Mouse (Mus musculus) liver (tissue): ENCODE measurements around the gene Depdc1b.

Experiments used
- DNase-seq: peaks from one replicate; pipeline ENCODE4 v3.0.0-alpha.2; 2020; ENCODE audit warnings: mixed read lengths

Gene Depdc1b

DNA sequence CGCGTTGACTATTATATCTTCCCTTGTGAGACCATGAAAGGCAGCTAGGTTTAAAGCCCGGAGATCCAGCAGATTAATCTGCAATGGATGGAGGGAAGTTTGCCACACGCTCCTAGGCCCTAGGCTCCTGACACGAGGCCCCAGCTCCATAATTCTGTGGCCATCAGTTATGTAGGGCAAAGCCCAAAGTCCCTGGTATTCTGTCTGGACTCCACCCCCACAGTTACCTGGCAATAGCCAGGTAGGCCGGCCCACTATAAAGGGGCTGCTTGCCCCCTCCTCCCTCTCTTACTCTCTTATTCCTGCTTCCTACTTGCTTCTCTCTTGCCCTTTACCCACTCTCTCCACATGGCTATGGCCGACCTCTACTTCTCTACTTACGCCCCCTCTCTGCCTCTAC is 2.9 kb downstream of the Depdc1b start:
- DNase-seq = no peak

DNA sequence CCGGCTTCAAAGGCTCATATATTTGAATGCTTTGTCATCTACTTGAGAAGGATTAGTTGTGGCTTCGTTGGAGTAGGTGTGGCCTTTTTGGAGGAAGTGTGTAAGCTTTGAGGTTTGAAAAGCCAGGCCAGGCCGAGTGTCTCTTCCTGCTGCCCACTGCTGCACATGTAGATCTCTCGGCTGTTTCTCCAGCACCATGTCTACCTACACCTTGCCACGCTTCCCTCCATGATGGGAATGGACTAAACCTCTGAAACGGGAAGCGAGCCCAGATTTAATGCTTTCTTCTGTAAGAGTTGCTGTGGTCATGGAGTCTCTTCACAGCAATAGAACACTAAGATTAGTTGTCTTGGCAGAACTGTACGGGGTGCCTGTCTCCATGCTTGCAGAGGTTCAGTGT is 4.1 kb downstream of the Depdc1b start:
- no peak for DNase-seq

DNA sequence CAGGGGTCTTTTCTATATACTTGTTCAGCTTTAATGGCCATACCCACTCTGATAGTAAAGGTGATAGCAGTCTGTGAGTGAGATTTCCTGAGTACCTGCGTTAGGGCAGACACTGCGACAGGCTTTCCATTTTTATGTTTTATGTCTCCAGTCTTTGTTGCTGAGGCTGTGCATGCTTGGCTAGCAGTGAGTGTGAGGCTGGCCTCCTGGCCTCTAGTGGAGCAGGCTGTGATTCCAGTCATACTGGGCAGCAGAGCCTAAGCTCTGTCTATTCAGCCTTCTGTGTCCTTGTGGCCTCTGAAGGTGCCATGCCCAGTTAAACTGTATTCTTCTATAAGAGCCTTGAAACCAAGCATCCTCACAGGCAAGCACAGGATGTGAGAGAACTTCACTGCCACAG is 6.3 kb downstream of the Depdc1b start:
- no peak for DNase-seq

DNA sequence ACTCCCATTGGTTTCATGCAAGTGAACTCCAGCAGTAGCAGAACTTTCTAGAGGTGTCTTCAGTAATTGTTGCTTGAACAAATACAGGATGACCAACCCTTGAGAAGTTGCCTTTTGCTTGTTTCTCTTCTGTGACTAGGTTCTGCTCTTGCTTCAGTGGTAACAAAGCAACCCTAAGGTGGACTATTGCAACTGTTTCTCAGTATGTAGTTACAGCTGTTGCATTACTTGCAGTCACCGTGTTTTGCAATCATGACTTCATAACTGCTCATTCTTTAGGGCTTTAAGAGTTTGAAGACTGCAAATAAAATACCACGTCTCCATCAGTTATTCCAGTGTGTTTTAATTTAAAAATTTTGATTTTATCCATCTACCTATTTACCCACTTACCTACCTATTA is 7.2 kb downstream of the Depdc1b start:
- DNase-seq = no peak

DNA sequence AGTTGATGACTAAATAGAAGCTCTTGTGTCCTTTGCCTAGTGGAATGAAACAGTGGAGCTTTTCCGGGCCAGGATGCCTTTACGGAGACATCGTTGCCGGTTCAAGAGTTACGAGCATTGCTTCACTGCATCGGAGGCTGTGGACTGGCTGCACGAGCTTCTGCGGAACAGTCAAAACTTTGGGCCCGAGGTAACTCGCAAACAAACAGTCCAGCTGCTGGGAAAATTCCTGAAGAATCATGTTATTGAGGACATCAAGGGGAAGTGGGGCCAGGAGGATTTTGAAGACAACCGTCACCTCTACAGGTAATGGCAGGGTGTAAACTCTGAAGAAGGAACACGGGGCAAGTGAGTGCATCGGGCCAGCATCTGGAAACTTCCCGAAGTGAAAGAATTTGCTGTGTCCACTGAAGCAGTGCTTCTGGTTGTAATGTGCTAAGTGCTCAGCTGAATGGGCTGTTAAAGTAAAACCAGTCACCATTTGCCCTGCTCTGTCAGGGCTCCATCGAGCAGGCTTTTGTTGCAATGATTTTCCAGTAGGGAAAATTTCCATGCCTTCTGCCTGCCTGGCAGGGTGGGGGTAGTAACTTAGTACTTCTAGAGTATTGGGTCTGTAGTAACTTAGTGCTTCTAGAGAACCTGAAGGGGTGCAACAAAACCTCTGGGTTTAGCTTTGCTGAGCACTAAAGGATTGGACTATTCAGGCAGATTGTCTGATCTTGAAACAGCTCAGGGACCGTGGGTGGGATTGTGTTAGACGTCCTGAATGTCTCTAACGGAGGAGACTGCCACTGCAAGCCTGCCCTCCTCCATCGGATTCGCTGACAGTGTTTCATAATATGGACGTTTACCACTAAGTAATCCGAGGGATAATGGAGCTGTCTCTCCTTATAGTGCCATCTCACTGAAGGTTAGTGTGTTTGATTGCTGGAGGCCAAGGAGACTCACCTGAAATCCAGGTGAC is 8.0 kb downstream of the Depdc1b start:
- no peak for DNase-seq

DNA sequence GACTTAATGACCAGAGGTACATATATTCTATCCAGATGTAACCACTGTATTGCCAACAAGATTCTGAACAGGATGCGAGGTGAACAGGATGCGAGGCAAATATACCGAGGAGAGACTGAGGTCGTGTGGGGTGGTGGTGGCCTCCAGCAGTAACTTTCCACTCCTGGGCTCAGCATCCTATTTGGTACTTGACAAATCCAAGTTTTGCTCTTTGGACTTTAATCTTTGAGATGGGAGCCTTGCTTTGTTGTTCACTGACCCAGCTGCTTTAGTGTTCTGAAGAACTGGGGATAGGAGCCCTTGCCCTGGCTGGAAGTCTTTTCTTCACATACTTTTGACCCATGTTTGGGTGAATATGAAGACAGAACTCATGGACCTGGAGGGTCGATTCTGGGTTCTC is 9.7 kb downstream of the Depdc1b start:
- no peak for DNase-seq

DNA sequence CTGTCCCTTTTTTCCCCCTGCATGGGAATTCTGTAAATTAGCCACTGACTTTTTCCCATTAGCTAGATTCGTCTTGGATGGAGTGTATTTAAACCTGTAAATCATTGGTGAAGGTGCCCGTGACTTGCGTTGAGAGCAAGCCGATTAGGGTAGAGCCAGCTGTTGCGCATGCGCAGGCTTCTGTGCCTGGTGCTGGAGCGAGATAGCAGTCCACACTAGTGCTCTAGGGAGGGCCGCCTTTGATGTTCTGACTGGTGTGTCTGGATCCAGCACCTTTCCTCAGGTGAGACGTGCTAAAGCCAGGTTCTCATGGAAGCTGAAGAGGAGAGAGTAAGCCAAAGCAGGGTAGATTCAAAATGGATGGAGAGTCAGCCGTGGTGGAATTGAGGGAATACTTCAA is 10.2 kb downstream of the Depdc1b start:
- no peak for DNase-seq

DNA sequence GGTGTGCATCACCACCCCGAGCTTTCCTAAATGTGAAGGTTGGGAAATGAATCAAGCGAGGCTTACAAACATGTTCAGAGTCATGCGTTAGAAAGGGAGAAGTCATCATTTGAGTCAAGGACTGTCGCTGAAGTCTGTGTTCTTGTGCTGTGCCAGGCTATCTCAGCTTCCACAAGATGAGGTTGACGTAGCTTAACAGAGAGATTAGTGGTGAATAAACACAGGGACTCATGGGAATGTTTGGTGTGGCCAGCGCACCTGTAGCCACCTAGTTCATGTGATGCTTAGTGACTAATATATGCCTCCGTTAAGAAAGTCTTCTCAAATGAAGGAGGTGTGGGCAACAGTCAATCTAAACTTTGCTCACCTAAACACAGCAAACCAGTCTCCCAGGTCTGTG is 10.9 kb downstream of the Depdc1b start:
- DNase-seq = no peak

DNA sequence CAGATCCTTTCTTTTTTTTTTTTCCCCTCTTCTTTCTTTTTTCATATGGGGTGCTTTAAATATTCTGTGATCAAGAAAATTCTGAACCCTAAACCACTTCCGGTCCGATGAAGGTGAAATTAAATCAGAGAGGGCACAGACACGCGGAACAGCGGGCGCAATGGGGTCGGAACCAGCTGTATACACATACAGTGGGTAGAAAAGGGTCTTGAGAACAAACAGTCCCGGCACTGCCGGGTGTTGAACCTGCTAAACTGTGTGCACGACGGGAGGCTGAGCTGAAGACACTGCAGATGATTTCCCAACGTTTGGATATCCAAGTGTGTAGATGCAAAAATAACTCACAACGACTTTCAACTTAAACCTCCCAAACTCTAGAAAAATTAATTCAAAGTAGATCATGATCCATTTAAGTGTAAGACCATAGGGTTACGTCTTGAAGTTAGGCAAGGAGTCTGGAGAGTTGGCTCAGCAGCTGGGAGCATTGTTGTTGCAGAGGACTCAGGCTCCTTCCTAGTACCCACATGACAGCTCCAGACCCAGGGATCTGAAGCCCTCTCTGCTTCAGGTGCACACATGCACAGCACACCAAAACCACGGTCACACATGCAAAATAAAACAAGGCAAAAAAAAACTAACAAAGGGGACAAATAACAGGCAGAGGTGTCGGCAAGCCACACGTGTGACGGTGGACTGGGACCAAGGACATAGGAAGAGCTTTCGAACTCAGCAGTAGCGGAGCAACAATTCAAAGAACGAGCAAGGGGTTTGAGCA is 12.5 kb downstream of the Depdc1b start:
- DNase-seq = no peak

DNA sequence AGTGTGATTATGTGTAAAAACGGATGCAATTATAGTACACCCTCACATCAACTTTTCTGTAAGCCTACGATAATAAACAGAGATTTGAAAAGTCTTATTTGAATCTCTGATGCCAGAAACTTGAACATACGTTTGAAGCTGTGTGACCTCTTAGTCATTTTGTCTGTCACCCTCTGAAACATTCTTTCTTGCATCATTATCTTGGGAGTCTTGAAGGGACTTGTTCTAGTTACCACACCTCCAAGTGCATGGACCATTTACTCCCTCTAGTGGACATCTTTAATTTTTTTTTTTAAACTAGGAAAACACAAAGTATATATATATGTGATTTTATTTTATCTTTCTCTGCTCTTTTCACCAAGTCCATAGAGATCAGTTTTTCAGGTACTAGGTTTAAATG is 13.6 kb downstream of the Depdc1b start:
- no peak for DNase-seq

DNA sequence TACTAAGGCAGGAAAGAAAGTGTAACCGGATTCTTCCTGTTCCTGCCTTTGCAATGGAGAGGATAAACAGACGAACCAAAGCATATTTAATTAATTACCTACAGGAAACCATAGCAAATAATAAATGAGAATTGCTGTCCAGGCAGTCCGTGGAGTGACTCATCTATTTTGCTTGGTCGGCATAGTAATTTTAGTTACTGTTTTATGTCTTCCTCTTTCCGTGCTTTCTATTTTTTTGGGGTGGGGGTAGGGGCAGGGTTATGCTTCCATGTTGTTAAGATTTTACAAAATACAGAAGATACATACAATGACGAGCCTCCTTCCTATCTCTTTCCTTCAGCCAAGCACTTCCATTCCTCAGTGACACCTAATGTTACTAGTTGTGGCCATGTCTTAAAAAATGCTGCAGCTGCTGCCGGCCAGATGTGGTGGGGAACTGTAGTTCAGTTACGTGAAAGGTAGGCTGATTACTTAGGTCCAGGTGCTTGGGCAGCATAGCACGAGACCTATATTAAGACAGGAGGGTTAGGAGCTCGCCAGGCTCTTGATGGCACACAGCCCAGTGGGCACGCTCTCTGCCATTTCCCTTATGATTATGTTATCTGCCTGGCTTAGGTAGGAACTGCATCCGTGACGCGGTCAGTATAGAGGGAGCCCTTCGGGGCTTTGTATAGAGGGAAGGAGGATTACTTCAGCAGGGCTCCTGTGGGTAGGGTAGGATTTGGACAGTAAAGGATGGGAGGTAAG is 19.3 kb downstream of the Depdc1b start:
- no peak for DNase-seq

DNA sequence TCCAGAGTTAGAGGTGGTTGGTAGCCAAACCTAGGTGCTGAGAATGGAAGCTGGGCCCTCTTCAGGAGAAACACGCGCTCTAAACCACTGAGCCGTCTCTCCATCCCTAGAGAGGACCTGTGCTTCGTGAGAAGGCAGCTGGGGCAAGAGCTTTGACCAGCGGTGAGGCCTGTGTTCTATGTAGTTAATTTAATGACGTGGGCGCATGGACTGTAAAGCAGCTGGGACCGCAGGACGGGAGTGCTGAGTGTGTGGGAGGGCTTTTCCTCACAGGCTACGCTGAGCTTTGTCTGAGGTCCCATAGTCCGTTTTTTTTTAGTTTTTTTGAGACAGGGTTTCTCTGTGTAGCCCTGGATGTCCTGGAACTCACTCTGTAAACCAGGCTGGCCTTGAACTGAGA is 20.1 kb downstream of the Depdc1b start:
- DNase-seq = no peak

DNA sequence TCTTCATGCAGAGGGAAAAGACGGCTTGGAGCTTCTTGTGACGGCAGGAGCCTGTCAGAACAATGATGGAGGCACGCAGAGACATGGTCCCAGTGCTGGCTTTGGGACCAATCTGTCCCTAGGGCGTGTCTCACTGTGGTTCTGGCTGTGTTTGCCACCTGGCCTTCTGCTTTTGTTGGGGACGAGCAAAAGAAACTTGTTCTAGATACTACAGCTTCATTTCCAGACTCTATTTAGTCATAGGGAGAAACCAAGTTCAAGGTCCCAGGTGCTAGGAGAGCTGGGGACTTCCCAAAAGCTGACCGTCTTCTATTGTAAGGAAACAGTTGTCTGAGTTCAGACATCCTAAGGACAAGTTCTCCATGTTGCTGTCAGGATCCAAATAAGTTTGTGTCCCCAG is 21.2 kb downstream of the Depdc1b start:
- no peak for DNase-seq

DNA sequence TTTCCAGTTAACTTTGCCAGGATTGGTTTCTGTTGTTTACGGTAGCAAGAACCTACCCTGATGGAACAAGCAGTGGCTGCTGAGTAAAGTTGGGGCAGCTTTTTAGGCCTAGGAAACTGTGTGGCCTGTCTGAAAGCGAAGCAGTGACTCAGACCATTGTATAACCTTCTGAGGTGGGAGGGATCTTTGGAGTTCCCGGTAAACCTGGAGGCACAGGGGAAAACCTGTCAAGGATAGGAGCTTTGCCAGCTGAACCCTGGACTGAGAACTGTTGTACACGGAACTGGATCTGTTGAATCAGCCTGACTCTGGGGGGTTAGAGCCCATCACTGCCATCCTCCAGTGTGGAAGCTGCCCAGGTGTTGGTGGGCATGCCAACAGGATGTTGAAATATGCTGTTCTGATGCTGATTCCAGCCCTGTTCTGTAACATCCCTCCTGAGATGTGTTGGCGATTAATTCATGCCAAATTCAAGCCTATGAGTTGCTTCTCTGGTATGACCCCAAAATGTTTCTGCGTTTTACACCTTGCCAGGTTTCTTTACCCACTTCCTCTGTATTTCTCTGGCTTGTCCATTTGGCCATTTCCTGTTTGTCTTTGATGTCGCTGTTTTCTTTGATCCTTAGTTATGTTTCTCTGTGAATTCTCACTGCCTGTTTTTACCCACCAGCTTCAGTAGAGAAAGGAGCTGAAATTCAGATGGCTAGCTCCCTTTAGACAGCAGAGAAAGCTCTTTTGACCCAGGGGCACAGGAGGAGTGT is 22.1 kb downstream of the Depdc1b start:
- DNase-seq = no peak

DNA sequence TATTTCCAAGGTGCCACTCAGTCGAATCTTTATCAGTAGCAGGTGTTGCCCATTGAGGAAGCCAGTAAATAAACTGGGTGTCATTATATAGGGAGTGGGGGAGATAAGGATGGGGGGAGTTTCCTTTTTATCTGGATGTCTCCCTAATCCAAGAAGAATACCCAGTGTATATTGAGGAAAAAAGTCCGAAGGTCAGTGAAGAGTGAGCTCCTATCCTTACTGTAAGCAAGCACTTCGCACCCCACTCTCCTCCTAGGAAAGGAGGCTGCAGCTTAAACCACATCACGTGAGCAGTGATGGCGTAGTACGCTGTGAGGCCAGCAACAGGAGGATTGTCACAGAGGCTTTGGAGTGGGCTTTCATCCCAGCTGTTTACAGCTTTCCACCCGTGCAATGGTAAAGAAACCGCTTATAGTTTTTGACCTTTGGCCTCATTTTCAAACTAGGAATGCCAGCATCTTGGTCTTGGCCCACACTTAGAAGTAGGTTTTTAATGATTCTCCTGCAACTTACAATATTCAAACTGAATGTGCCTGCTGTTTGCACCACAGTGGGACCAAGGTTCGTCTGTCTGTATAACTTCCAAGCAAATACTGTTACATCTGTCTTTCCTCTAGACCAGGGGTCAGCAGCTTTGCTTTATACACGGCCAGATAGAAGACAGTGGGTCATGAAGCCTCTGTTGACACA is 23.9 kb downstream of the Depdc1b start:
- no peak for DNase-seq

DNA sequence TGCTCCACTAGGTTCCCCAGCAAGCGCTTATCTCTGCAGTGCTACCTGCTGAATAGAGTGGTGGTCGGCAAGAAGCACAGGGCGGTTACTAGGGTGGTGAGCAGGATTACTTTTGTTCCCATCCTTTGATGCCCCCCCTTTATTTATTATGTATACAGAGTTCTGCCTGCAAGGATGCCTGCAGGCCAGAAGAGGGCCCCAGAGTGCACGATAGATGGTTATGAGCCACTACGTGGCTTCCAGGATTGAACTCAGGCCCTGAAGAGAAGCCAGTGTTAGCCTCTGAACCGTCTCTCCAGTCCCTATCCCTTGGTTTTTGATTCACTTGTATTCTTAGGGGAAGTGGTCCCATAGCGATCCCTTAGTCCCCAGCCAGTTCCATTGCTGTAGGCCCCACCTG is 25.5 kb downstream of the Depdc1b start:
- no peak for DNase-seq

DNA sequence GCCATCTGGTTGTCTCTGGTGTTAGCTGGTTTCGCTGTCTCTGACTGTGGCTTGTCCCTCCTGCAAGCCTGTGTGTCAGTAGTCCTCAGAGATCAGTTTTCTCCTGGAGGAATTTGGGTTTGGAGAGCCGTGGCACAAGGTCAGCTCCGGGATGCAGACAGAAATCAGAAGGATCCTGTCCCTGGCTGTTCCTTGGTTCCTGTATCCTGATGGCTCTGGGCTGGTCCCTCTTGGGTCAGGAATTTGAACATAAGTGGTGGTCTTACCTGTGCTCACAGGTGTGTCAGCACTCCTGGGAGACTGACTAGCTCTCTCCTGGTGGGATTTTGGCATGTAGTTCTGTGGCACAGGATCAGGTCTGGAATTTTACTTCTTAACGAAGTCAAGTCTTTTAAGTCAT is 29.6 kb downstream of the Depdc1b start:
- DNase-seq = no peak

DNA sequence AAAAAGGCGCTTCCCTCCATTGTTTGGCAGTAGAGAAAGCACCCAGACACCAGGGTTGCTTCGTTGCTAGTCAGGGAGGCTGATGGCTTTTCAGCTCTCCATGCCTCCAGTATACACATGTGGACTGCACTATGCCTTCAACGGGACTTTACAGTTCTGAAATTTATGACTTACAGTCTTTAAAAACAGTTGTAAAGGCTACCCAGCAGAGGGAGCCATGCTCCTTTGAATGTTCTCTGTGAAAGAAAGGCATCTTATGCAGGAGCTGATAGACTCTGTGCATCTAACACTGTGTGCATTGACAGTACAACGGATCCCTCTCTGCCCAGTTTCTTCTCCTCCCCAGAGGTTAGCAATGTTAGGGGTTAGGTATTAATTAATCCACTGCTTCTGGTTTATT is 30.9 kb downstream of the Depdc1b start:
- peak; percentile 52 for DNase-seq

DNA sequence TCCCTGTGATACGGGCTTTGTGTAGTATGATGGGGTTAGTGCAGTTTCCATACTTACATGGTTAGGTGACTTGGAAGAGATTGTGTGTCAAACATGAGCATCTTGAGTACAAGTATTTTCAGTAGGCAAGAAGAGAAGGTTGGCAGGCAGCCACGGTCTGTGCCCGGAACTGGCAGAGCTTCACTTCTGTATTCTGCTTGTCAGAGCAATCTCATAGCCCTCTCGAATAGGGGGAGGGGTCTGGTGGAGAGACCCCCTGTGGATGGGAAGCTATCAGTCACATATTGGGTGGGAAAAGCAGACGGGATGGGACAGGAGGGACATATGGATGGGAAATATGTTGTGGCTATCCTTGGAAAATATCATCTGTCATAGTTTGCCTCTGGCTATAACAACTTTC is 33.5 kb downstream of the Depdc1b start:
- DNase-seq = no peak

DNA sequence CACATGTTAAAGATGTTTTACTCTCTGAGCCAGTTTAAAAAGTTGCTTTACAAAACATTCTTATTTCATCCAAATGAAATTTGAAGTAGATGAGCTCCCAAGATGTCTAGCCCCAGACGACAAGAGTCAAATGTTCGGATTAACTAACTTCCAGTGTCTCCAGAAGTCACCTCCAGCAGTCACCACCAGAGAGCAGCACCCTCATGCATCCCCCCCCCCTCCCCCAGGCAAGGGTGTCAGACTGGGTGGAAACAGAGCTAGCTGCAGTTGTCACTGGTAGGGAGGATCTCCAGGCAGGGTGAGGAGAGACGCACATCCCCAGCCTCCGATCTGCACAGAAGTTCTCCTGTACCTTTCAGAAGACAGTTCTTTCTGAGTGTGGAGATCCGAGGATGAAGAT is 37.6 kb downstream of the Depdc1b start:
- no peak for DNase-seq

DNA sequence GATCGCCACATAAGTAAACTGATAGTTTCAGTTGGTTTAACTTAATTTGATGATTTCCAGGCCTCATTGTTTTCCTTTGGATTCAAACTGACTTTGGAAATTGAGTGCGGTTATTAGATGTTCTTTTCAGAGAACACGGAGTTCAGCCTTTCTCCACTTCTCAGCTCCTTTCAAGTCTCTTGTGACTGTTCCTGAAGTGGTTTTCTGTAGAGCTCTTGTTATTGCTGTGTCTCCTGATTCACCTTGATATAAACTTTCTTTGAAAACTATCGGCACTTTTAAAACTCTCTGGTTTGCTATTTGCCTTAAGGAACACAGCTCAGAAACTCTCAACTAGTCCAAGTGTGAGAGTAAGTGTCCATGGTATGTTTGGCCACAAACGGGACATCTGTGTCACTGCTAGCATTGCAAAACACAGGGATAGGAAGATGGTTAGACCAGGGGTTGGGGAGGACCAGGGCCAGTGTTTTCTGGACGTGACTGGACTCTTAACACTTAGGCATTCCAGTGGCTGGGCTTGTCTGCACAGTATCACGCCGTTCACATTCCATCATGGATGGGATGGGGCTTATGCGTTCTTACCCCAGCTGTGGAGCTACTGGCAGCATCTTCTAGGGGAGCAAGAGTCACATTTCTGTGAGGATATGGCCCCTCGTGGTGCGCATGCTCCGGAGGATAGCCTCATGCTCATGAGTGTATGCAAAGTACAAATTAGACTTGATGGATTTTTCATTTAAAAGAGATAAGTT is 38.8 kb downstream of the Depdc1b start:
- no peak for DNase-seq
